Comparison of ENCODE assay signal across 14 mouse cellular contexts in the genomic region with DNA sequence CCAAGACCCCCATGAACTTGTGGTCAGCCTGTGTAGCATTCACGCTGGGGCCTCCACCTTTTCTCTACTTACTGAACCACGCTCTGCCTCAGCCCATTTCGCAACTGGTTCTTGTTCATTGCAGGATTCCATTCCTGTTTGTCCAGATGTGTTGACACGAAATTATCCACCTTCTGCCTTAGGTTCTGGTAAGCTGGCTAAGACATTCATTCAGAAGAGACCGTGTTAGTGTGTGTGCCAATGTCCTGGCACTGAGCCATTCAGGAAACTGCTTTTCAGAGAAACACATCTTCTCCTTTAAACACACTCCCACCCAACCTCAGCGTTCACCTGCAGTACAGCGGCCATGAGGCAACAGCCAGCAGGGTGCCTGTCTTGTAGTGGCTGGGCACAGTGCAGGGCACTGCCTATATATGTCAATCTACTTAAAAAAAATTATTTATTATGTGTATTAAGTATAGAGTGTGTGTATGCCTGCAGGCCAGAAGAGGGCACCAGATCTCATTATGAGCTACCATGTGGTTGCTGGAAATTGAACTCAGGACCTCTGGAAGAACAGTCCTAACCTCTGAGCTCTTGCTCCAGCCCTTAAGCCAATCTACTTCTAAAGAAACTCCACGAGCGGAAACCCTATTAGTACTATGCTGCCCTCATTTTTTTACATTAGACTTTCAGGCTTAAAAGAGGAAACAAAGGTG. TPM values are rescaled to one million over a fixed set of nuclear protein-coding genes. Genes with fewer than 3 reads are reported as not detected.
A peak's percentile ranks its signal among the peaks of the same experiment; 100 is the strongest.
DNase-seq lines count a peak whose midpoint lies in the region; ATAC-seq and TF ChIP-seq lines count a peak whose summit lies in the region.
"Had no signal": no experiment of that assay in that cellular context is flagged by ENCODE, and none has a peak within 500 bp of the region (broad histone marks: within the 10 kb centered on the region; RNA-seq: fewer than 3 reads in every experiment).

No protein-coding gene starts in this region.

- no peak for ATAC-seq in liver, embryonic 14.5 days (ENCODE audit: insufficient read depth)
- no peak for ATAC-seq in stomach, postnatal 0 days (ENCODE audit: low FRiP score, low TSS enrichment)
- ATAC-seq: liver, embryonic 12.5 days; midbrain, embryonic 13.5 days had no signal

- H3K4me3 ChIP-seq in heart, adult 2 months = no peak overlapping the region
- H3K4me3 ChIP-seq in liver, embryonic 14.5 days (ENCODE audit: insufficient read depth in 1 of 2, low read depth in 2 of 2, low read length in 2 of 2) = no peak overlapping the region
- no peak overlapping the region for H3K4me3 ChIP-seq in stomach, postnatal 0 days (ENCODE audit: low read depth, low read length)
- H3K4me3 ChIP-seq: liver, embryonic 12.5 days had no signal

- H3K4me1 ChIP-seq in heart, adult 2 months (ENCODE audit: control insufficient read depth, insufficient read depth, low read length) = peaks cover 4% of the 10 kb centered on the region
- 0 out of 4 replicates have a peak, but pooled peaks cover 0 to 2% of the 10 kb centered on the region in 2 experiments for H3K4me1 ChIP-seq in liver, embryonic 14.5 days (replicated peaks; ENCODE audit: control insufficient read depth in 2 of 2, insufficient read depth in 2 of 2, low read length in 1 of 2)
- H3K4me1 ChIP-seq in stomach, postnatal 0 days (replicated peaks; ENCODE audit: control insufficient read depth, insufficient read depth) = no peaks in the 10 kb centered on the region

- TF ChIP-seq EP300 in heart, adult 2 months (IDR thresholded peaks at IDR 0.05; ENCODE audit: insufficient read depth, low read depth, low read length) = no peak
- TF ChIP-seq EP300 in liver, embryonic 14.5 days (IDR thresholded peaks at IDR 0.05; ENCODE audit: low read depth) = no peak
- no peak for TF ChIP-seq EP300 in stomach, postnatal 0 days (optimal IDR thresholded peaks at IDR 0.05)

- DNase-seq in heart, adult 2 months = no peak
- DNase-seq in heart, adult 18-20 months = no peak
- no peak for DNase-seq in liver, embryonic 14.5 days (ENCODE audit: low read depth in 3 of 3, low spot score in 3 of 3)
- DNase-seq in liver (no peak), NIH3T3 (ENCODE audit: low read depth) (peak; percentile 16)
- DNase-seq in stomach, postnatal 0 days (ENCODE audit: low spot score) = no peak
- DNase-seq in right cerebral cortex, adult 18-20 months = no peak
- DNase-seq: cerebellum, adult 2 months; gastrocnemius, postnatal 10 days; lung, postnatal 4 days; retina, postnatal 1 day had no signal

- no peak for TF ChIP-seq POLR2A in heart, adult 2 months (IDR thresholded peaks at IDR 0.05; ENCODE audit: insufficient read depth, low read depth, low read length)

- peak; percentile 47 for TF ChIP-seq CTCF in heart, adult 2 months (IDR thresholded peaks at IDR 0.05)
- peak; percentile 52 for TF ChIP-seq CTCF in liver, embryonic 14.5 days (IDR thresholded peaks at IDR 0.05; ENCODE audit: low read depth)
- peak; percentile 39 for TF ChIP-seq CTCF in stomach, postnatal 0 days (IDR thresholded peaks at IDR 0.05; ENCODE audit: low read depth)

- intact Hi-C loops in heart, adult 2 months (cut with DNase I) = no loop called here

- H3K36me3 ChIP-seq in heart, adult 2 months (ENCODE audit: control insufficient read depth, insufficient read depth, low read length) = no peaks in the 10 kb centered on the region
- H3K36me3 ChIP-seq in liver, embryonic 14.5 days (replicated peaks; ENCODE audit: control insufficient read depth, insufficient read depth, low read depth) = peaks cover 5% of the 10 kb centered on the region
- H3K36me3 ChIP-seq in stomach, postnatal 0 days (ENCODE audit: control insufficient read depth, insufficient read depth, low read length) = peaks cover 20% of the 10 kb centered on the region

- H3K4me2 ChIP-seq in liver, embryonic 14.5 days (ENCODE audit: low read depth) = no peak overlapping the region
- no peak overlapping the region for H3K4me2 ChIP-seq in stomach, postnatal 0 days (replicated peaks; ENCODE audit: low read depth)

- H3K79me2 ChIP-seq in heart, adult 2 months (replicated peaks; ENCODE audit: control insufficient read depth, insufficient read depth, low read length) = no peaks in the 10 kb centered on the region; the same call in none of the 2 replicates

- no peak overlapping the region for H3K9ac ChIP-seq in heart, adult 2 months (ENCODE audit: low read depth, low read length)
- H3K9ac ChIP-seq in liver, embryonic 14.5 days (replicated peaks) = no peak overlapping the region
- no peak overlapping the region for H3K9ac ChIP-seq in stomach, postnatal 0 days (ENCODE audit: low read length)
- H3K9ac ChIP-seq: liver, embryonic 12.5 days; neural tube, embryonic 12.5 days had no signal

- WGBS in heart, adult 2 months = 85% methylated on average over 9 of the region's 9 CpGs
- 84% methylated on average over 9 of the region's 9 CpGs for WGBS in liver, embryonic 14.5 days (ENCODE audit: insufficient replicate concordance)
- WGBS in stomach, postnatal 0 days = 85% methylated on average over 9 of the region's 9 CpGs

- H3K9me3 ChIP-seq in liver, embryonic 14.5 days (ENCODE audit: control insufficient read depth, low read length) = no peaks in the 10 kb centered on the region
- no peaks in the 10 kb centered on the region for H3K9me3 ChIP-seq in stomach, postnatal 0 days (ENCODE audit: control insufficient read depth, low read length)
- H3K9me3 ChIP-seq: liver, embryonic 12.5 days; midbrain, embryonic 13.5 days; neural tube, embryonic 12.5 days had no signal

- H3K27me3 ChIP-seq in heart, adult 2 months (ENCODE audit: control insufficient read depth, insufficient read depth, low read length) = no peaks in the 10 kb centered on the region
- H3K27me3 ChIP-seq in liver, embryonic 14.5 days (ENCODE audit: control insufficient read depth, insufficient read depth, low read length) = no peaks in the 10 kb centered on the region
- no peaks in the 10 kb centered on the region for H3K27me3 ChIP-seq in stomach, postnatal 0 days (ENCODE audit: control insufficient read depth, insufficient read depth, low read length)
- H3K27me3 ChIP-seq: liver, embryonic 12.5 days; midbrain, embryonic 13.5 days; neural tube, embryonic 12.5 days had no signal

- H3K27ac ChIP-seq in heart, adult 2 months = no peak overlapping the region
- H3K27ac ChIP-seq in liver, embryonic 14.5 days = no peak overlapping the region
- H3K27ac ChIP-seq in stomach, postnatal 0 days (replicated peaks) = peak overlapping the region; percentile 45
- H3K27ac ChIP-seq: liver, embryonic 12.5 days; midbrain, embryonic 13.5 days; neural tube, embryonic 12.5 days had no signal

RNA-seq across cellular contexts. Expression of a gene that starts 2.4 kb away (rescaled TPM):
- total RNA-seq in heart, adult 2 months (2021) = 100 to 1,000 TPM; 125 to 140 TPM
- polyA plus RNA-seq in heart, adult 2 months (2012; rRNA removed) = 105 and 181 TPM in 2 replicates
- 100 to 1,000 TPM; 134 to 154 TPM for total RNA-seq in heart, adult 18-20 months (2021)
- polyA plus RNA-seq in liver, embryonic 14.5 days (2012; rRNA removed) = 10.7 and 12.9 TPM in 2 replicates
- 11.6 and 12.2 TPM in 2 replicates for polyA plus RNA-seq in liver, embryonic 14.5 days (2014; fragmentation: Nextera tagmentation; extraction: Ambion mirVana)
- 62.1 and 65.2 TPM in 2 replicates for polyA plus RNA-seq in stomach, postnatal 0 days (2015; fragmentation: Nextera tagmentation; extraction: Ambion mirVana)
